Mouse (Mus musculus) kidney, embryonic 14.5 days (tissue): ENCODE measurements around the gene Uspl1. TPM values are rescaled to one million over a fixed set of nuclear protein-coding genes. Genes with fewer than 3 reads are reported as not detected.

Source experiments
- ATAC-seq: fragments of 200-750 bp; cut with Nextera tagmentation; 2 replicates; pipeline ENCODE4 v1.8.0; 2017; ENCODE audit warnings: moderate number of reproducible peaks, mild to moderate bottlenecking, moderate TSS enrichment, moderate library complexity; ENCODE audit not compliant: low FRiP score, low TSS enrichment
- H3K27ac ChIP-seq: fragments of 300-500 bp; sonication (generic); 2 replicates; pipeline ENCODE4 v1.5.1; 2014; ENCODE audit warnings: low read depth, mild to moderate bottlenecking, low read length, moderate library complexity, mixed read lengths
- H3K27me3 ChIP-seq: fragments of 300-500 bp; sonication (generic); 2 replicates; pipeline ENCODE4 v1.6.1; 2014; ENCODE audit warnings: mild to moderate bottlenecking, low read length; ENCODE audit not compliant: control insufficient read depth, insufficient read depth
- H3K36me3 ChIP-seq: fragments of 300-500 bp; sonication (generic); 2 replicates; pipeline ENCODE4 v1.6.1; 2014; ENCODE audit warnings: low read length, mixed read lengths; ENCODE audit not compliant: control insufficient read depth, insufficient read depth
- H3K4me1 ChIP-seq: fragments of 300-500 bp; sonication (generic); 2 replicates; pipeline ENCODE4 v1.6.1; 2014; ENCODE audit warnings: low read length, mixed read lengths; ENCODE audit not compliant: control insufficient read depth, insufficient read depth
- H3K4me2 ChIP-seq: fragments of 300-500 bp; sonication (generic); replicated peaks from 2 replicates; pipeline ENCODE4 v1.6.1; 2014; ENCODE audit warnings: low read depth, mild to moderate bottlenecking, low read length
- H3K4me3 ChIP-seq: fragments of 300-500 bp; sonication (generic); 2 replicates; pipeline ENCODE4 v1.5.1; 2014; ENCODE audit warnings: mild to moderate bottlenecking, low read length
- H3K9ac ChIP-seq: fragments of 300-500 bp; sonication (generic); 2 replicates; pipeline ENCODE4 v1.6.1; 2014; ENCODE audit warnings: low read depth, mild to moderate bottlenecking, low read length, moderate library complexity
- H3K9me3 ChIP-seq: fragments of 300-500 bp; sonication (generic); 2 replicates; pipeline ENCODE4 v1.6.1; 2016; ENCODE audit warnings: low read length; ENCODE audit not compliant: control insufficient read depth
- WGBS: fragments of 180-500 bp; shearing (Covaris S2); extraction: QIAGEN DNeasy Blood & Tissue Kit; methylation state at CpG from one replicate; pipeline ENCODE4 v1.1.7; 2014; 5-methylcytosine and 5-hydroxymethylcytosine counted together
- polyA plus RNA-seq: library from polyadenylated mRNA; unstranded; fragments of >200 nt; fragmentation: Nextera tagmentation; extraction: Ambion mirVana; gene quantifications from 2 replicates; pipeline ENCODE4 v1.2.1, GENCODE M21; 2014

Gene Uspl1
- polyA plus RNA-seq, 1 experiment from 2014 or later: 53.9 TPM

DNA sequence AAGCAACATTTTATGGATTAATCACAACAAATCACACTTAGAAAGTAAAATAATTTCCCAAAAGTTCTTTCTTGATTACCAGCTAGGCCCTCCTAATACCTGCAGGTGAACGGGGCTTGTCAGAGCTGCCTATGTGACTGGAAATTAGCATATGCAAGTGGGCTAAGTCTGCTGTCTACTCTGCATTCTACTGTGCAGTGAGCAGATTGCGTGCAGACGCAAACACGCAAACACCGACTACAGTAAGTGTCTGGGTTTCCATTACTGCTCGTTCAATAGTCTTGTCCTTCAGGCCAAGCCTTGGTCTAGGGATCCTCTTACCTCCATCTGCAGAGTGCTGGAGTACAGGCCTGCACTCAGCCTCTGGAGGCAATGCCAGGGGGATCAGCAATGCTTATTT lies 8.4 kb upstream of the Uspl1 start:
- no peak overlapping the region for H3K27ac ChIP-seq
- H3K27me3 ChIP-seq: no peaks in the 10 kb centered on the region
- no peaks in the 10 kb centered on the region for H3K9me3 ChIP-seq
- no peak overlapping the region for H3K9ac ChIP-seq
- ATAC-seq: no peak
- no peak overlapping the region for H3K4me2 ChIP-seq
- no peaks in the 10 kb centered on the region for H3K4me1 ChIP-seq
- no peaks in the 10 kb centered on the region for H3K36me3 ChIP-seq
- no peak overlapping the region for H3K4me3 ChIP-seq
- 94% methylated on average over 6 of the region's 6 CpGs for WGBS

- Histone ChIP-seq H3K9ac (no peak overlapping the region), H3K9me3 (no peaks in the 10 kb centered on the region), H3K27ac (no peak overlapping the region), H3K4me2 (no peak overlapping the region), H3K36me3 (no peaks in the 10 kb centered on the region), H3K27me3 (no peaks in the 10 kb centered on the region), H3K4me3 (no peak overlapping the region), H3K4me1 (no peaks in the 10 kb centered on the region)
- 89% methylated on average over 5 of the region's 5 CpGs for WGBS
- no peak for ATAC-seq
These were observed 6.1 kb upstream of the Uspl1 start for GRCm38 (mm10) chr5:149178095-149178494.

- H3K4me3 ChIP-seq: no peak overlapping the region
- H3K27ac ChIP-seq: no peak overlapping the region
- no peak for ATAC-seq
- H3K9ac ChIP-seq: no peak overlapping the region
- no peaks in the 10 kb centered on the region for H3K9me3 ChIP-seq
- no peaks in the 10 kb centered on the region for H3K36me3 ChIP-seq
- WGBS: 40% methylated on average over 3 of the region's 3 CpGs
- H3K27me3 ChIP-seq: no peaks in the 10 kb centered on the region
- H3K4me1 ChIP-seq: no peaks in the 10 kb centered on the region
- no peak overlapping the region for H3K4me2 ChIP-seq
These were observed 4.3 kb upstream of the Uspl1 start for GRCm38 (mm10) chr5:149179826-149180225.

DNA sequence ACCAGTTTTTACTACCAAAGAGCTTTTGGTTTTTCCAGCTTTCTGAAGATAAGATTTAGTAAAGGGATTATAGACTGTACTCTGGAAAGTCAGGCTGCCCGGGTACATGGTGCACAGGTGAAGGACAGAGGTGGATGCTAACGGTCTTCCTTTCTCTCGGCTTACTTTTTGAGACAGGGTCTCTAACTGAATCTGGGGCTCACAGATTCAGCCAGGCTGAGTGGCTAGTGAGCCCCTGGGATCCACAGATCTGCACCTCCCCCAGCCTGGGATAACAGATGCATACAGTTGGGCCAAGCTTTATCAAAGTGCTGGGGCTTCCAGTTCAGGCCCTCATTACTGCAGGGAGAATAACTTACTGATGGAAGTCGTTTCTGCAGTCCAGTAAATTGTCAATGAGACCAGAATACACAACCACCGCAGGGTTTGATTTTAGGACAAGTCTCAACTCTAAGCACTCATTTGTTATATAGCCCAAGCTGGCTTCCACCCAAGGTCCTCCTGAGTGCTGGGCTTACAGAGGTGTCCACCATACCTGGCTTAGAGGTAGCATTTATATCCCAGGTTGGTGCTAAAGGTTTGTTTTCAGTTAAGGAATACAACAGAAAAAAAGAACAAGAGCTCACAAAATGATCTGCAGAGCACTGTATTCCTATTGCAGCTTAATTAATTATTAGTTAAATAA lies 1.8 kb upstream of the Uspl1 start:
- Histone ChIP-seq H3K4me2 (no peak overlapping the region), H3K4me3 (no peak overlapping the region), H3K9me3 (no peaks in the 10 kb centered on the region), H3K4me1 (peaks cover 13% of the 10 kb centered on the region), H3K9ac (no peak overlapping the region), H3K36me3 (peaks cover 3% of the 10 kb centered on the region; the same call in 1 of the 2 replicates), H3K27ac (no peak overlapping the region), H3K27me3 (no peaks in the 10 kb centered on the region)
- ATAC-seq: no peak
- 84% methylated on average over 5 of the region's 5 CpGs for WGBS

DNA sequence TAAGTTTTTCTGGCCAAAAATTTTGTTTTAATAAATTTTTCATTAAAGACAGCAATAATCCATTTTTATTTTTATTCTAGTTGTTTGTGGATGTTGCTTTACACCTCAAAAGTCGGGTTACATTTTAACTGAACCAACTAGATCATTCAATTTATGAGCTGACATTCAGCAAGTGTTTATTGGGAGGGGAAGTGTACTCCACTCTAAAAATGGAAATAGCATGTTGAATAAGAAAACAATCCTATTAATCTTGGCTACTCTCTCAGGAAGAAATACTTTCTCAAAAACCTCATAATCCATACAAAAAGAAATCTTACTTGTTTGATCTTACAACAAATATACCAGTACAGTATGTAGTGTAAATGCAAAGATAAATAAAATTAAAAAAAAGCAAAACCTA lies 1.0 kb upstream of the Uspl1 start:
- H3K36me3 ChIP-seq: peaks cover 4% of the 10 kb centered on the region; the same call in 1 of the 2 replicates
- H3K27ac ChIP-seq: peak overlapping the region; percentile 96
- peak overlapping the region; percentile 88; the same call in 1 of the 2 replicates for H3K9ac ChIP-seq
- H3K4me1 ChIP-seq: peaks cover 13% of the 10 kb centered on the region
- peak overlapping the region; percentile 67 for H3K4me3 ChIP-seq
- 19% methylated on average over 1 of the region's 1 CpGs for WGBS
- H3K27me3 ChIP-seq: no peaks in the 10 kb centered on the region
- ATAC-seq: no peak
- H3K9me3 ChIP-seq: no peaks in the 10 kb centered on the region
- H3K4me2 ChIP-seq: peak overlapping the region; percentile 53

DNA sequence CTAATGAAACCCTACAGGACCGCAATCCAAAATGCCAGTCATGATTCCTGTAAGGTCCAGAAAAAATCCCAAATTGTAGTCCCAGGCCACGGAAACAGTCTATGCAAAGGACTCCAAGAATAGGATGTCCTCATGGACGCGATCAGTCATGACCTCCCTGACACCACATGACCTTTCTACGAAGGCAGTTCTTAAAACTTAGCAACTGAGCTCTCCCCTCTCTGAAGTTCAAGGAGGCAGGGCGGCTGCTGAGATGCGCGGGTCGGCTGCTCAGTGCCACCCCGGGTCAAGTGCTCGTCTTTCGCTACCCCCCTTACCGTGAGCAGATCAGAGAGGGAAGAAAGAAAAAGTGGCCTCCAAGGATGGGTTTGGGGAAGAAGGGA lies 438 bp upstream of the Uspl1 start:
- peak overlapping the region; percentile 88 for H3K9ac ChIP-seq
- H3K9me3 ChIP-seq: no peaks in the 10 kb centered on the region
- peak overlapping the region; percentile 53 for H3K4me2 ChIP-seq
- H3K27ac ChIP-seq: peak overlapping the region; percentile 96
- peak overlapping the region; percentile 67 for H3K4me3 ChIP-seq
- peaks cover 6% of the 10 kb centered on the region; the same call in 1 of the 2 replicates for H3K36me3 ChIP-seq
- no peak; the same call in 1 of the 2 replicates for ATAC-seq
- under 1% methylated on average over 13 of the region's 13 CpGs for WGBS
- H3K27me3 ChIP-seq: no peaks in the 10 kb centered on the region
- H3K4me1 ChIP-seq: peaks cover 13% of the 10 kb centered on the region

DNA sequence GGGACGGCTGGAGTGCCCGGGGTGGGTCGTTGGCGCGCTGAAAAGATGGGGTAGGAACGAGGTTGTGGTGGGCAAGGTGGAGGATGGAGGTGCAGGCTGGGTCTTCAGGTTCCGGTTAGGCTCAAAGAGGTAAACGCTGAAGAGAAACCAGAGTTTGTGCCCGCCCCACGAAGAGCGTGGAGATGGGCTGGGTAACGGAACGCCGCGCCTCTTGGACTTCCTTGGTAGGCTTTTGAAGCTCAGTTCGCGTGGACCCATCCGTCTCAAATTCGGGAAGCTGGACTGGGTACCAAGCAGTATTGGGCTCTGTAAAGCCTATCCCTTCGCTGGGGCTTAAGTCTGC lies 665 bp downstream of the Uspl1 start:
- H3K27ac ChIP-seq: peak overlapping the region; percentile 87
- H3K9ac ChIP-seq: peak overlapping the region; percentile 81
- no peak for ATAC-seq
- H3K36me3 ChIP-seq: peaks cover 16% of the 10 kb centered on the region
- H3K9me3 ChIP-seq: no peaks in the 10 kb centered on the region
- peak overlapping the region; percentile 87 for H3K4me3 ChIP-seq
- under 1% methylated on average over 20 of the region's 20 CpGs for WGBS
- no peaks in the 10 kb centered on the region for H3K27me3 ChIP-seq
- H3K4me1 ChIP-seq: peaks cover 13% of the 10 kb centered on the region
- peak overlapping the region; percentile 79 for H3K4me2 ChIP-seq

DNA sequence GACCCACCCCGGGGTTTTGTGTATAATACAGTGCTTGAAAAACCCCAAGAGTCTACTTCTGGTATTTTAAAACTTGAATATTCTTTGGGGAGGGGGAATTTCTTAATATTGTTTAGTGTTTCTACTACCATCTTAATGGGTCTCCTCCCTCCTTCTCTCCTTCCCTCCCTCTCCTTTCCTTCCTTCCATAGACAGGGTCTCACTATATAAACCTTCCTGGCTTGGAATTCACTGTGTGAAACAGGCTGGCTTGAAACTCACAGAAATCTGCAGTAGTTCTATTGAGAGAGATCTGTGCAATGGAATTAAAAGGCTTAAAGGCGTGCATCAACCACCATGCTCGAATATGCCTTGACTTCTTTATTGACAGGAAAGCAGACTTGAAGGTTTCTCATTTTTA lies 1.7 kb downstream of the Uspl1 start:
- ATAC-seq: no peak

DNA sequence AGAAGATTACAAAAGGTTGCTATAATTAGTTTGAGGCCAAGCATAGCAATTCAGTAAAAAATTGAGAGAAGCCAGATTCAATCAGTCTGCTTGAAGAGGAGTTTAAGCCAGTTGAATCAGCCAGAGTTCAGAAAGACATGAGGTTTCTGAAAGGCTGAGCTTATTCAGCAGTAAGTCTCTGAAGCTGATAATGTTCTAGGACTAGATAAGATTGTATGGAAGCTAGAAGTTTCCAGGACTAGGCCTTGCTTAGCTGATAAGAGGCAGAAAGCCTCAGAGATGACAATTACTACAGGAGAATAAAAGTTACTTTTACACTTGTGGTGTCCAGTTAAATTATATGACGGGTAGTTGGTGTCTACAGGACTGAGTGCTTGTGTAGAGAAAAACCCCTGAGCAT lies 6.0 kb downstream of the Uspl1 start:
- 95% methylated on average over 1 of the region's 1 CpGs for WGBS
- no peak overlapping the region for H3K4me2 ChIP-seq
- no peaks in the 10 kb centered on the region for H3K9me3 ChIP-seq
- H3K27me3 ChIP-seq: no peaks in the 10 kb centered on the region
- H3K9ac ChIP-seq: no peak overlapping the region
- peaks cover 13% of the 10 kb centered on the region for H3K4me1 ChIP-seq
- H3K4me3 ChIP-seq: no peak overlapping the region
- no peak for ATAC-seq
- H3K36me3 ChIP-seq: peaks cover 59% of the 10 kb centered on the region
- H3K27ac ChIP-seq: no peak overlapping the region

More for the DNA sequence above, 1.7 kb downstream of the Uspl1 start:
- H3K4me3 ChIP-seq: peak overlapping the region; percentile 87
- peak overlapping the region; percentile 79 for H3K4me2 ChIP-seq
- H3K9ac ChIP-seq: peak overlapping the region; percentile 32; the same call in 1 of the 2 replicates
- H3K36me3 ChIP-seq: peaks cover 26% of the 10 kb centered on the region
- 70% methylated on average over 3 of the region's 3 CpGs for WGBS
- no peak overlapping the region for H3K27ac ChIP-seq
- peaks cover 13% of the 10 kb centered on the region for H3K4me1 ChIP-seq
- no peaks in the 10 kb centered on the region for H3K9me3 ChIP-seq
- no peaks in the 10 kb centered on the region for H3K27me3 ChIP-seq
